Comparison of ENCODE assay signal across 9 mouse cellular contexts in the genomic region with DNA sequence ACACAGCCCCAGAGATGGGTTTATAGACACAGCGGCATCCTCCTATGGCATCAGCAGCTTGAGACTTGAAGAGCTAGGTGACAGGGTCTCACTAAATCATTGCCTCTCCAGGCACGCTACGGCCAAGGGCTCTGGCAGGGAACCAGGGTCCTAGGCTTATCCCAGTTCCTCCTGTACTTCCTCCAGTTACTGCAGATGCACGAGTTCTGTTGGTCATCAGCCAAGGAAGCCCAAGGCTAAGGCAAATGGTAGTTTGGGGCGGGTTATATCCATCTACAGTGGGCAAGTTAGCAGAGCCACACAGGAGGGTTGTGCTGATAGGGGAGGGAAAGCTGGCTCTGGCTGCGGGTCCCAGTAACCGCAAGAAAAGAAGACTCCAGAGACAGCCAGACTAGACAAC. TPM values are rescaled to one million over a fixed set of nuclear protein-coding genes. Genes with fewer than 3 reads are reported as not detected.
A peak's percentile ranks its signal among the peaks of the same experiment; 100 is the strongest.
DNase-seq lines count a peak whose midpoint lies in the region; ATAC-seq and TF ChIP-seq lines count a peak whose summit lies in the region.
"Had no signal": no experiment of that assay in that cellular context is flagged by ENCODE, and none has a peak within 500 bp of the region (broad histone marks: within the 10 kb centered on the region; RNA-seq: fewer than 3 reads in every experiment).

No protein-coding gene starts in this region.

- no peaks in the 10 kb centered on the region for H3K27me3 ChIP-seq in lung, postnatal 0 days (replicated peaks; ENCODE audit: insufficient read depth, low read length)

- TF ChIP-seq EP300 in lung, postnatal 0 days (IDR thresholded peaks at IDR 0.05), result no peak

- H3K4me2 ChIP-seq in lung, postnatal 0 days (replicated peaks; ENCODE audit: low read depth, low read length), result peak overlapping the region; percentile 36; the same call in 1 of the 2 replicates

- ATAC-seq in lung, postnatal 0 days, result peak; percentile 51

- H3K4me3 ChIP-seq in lung, postnatal 0 days (ENCODE audit: low read depth, low read length), result no peak overlapping the region

- no peak for TF ChIP-seq CTCF in lung, postnatal 0 days (IDR thresholded peaks at IDR 0.05)

- 38% methylated on average over 7 of the region's 7 CpGs for WGBS in lung, postnatal 0 days

- 0 out of 2 replicates have a peak overlapping the region, but pooled peaks have one; percentile 35 for H3K27ac ChIP-seq in lung, postnatal 0 days (ENCODE audit: low read length)
- H3K27ac ChIP-seq: liver, embryonic 14.5 days had no signal

- no peaks in the 10 kb centered on the region for H3K9me3 ChIP-seq in lung, postnatal 0 days (ENCODE audit: low read length)

- intact Hi-C loops in heart, postnatal 36 days (cut with DNase I), result loop anchor here (1.0 to 2.0 kb wide), 4 partner anchors 29 to 210 kb away; no protein-coding TSS in a partner anchor

- peak; percentile 60 to 64 for DNase-seq in cerebellum, postnatal 14 days
- no peak for DNase-seq in cerebellum, adult 9-11 months
- peak; percentile 44 for DNase-seq in right cerebral cortex, postnatal 4 days
- DNase-seq in right cerebral cortex, postnatal 14 days, result no peak
- DNase-seq in heart, postnatal 36 days, result peak; percentile 67 to 74
- peak; percentile 74 for DNase-seq in lung, postnatal 0 days (ENCODE audit: low spot score)
- no peak for DNase-seq in frontal cortex, postnatal 25 days (ENCODE audit: low spot score in 2 of 2)
- no peak for DNase-seq in thymus, adult 18-20 months

- H3K4me1 ChIP-seq in lung, postnatal 0 days (ENCODE audit: insufficient read depth, low read depth, low read length), result peaks cover 10% of the 10 kb centered on the region

- no peak overlapping the region for H3K9ac ChIP-seq in lung, postnatal 0 days (replicated peaks; ENCODE audit: low read depth)
- H3K9ac ChIP-seq: liver, embryonic 14.5 days had no signal

- H3K36me3 ChIP-seq in lung, postnatal 0 days (ENCODE audit: insufficient read depth, low read length), result no peaks in the 10 kb centered on the region

RNA-seq across cellular contexts. Expression of gene Csrp1, which starts 50.1 kb away (rescaled TPM):
- total RNA-seq in heart, postnatal 36 days (2021), result 10 to 100 TPM; 46.5 to 52.8 TPM
- 449 and 545 TPM in 2 replicates for polyA plus RNA-seq in lung, postnatal 0 days (2015; fragmentation: Nextera tagmentation; extraction: Ambion mirVana)

Comparison
In these comparisons a context has a peak if more than half of its experiments do, and no peak if none do; other contexts are left out.
1. DNase-seq: peak in cerebellum, postnatal 14 days (2 of 2), right cerebral cortex, postnatal 4 days (single experiment), heart, postnatal 36 days (2 of 2) and lung, postnatal 0 days (single experiment); none in cerebellum, adult 9-11 months (single experiment), right cerebral cortex, postnatal 14 days (single experiment), frontal cortex, postnatal 25 days (0 of 2) and thymus, adult 18-20 months (0 of 2).